Mouse (Mus musculus) lung, adult 18-20 months (tissue): ENCODE results near the gene Sap30bp.

Source experiments
- DNase-seq, 2 experiments: peaks; one replicate each; pipeline ENCODE4 v3.0.0; 2022; ENCODE audit warnings: mixed read lengths in 2 of 2

The Sap30bp gene

DNA sequence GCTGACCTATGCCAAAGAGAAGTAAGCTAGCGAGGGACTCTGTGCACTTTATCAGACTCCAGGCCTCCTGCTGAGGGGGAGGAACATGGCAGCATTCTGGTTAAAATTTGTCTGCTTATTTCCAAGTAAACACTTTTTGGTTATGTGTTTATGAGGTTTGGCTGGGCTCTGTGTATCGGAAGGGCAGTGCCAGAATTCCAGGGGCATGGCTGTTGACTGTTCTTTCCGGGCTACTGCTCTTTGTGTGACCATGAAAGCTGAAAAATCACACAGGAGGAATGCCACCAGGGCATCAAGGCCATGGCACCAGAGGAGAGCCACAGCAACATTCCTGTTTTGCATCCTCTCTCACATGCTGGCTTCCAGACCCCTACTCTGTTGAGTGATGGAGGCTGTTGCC is 27.0 kb upstream of the Sap30bp start:
- no peak for DNase-seq

DNA sequence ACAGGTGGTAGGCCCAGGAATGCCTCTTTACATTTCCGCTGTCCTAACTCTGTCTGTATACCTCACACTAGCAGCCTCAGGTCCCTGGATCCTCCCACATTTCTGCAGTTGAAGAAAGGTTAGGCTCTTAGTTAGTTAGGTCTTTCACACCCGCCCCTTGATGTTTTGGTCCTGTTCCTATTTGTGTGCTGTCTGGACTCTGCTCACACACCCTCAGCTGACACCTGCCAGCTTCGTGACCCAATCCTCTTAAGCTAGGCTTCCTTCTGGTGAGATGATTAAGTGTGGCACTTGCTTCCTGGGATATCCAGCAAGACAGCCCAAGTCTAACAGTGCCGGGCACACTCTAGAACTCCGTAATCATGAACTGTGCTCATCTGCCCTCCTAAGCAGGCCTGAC is 26.6 kb upstream of the Sap30bp start:
- no peak for DNase-seq

DNA sequence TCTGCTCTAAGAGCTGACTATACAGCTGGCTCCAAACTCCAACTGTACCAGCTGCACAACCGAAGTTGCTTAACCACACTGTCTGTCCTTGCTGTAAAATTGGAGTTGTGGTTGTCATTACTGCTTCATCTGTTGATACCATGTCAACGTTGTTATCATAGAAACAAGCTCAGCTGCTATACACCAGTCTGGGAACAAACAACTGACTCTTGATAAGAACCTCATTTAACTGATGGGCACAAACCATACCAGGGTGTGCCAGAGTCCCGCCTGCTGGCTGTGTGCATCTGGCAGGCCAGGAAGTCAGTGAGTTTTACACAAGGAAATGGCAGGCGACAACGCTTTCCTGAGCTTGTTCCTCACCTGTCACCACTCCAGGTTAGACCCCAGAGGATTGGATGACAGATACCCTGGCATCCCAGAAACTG is 21.9 kb upstream of the Sap30bp start:
- peak; percentile 39 to 68 for DNase-seq

DNA sequence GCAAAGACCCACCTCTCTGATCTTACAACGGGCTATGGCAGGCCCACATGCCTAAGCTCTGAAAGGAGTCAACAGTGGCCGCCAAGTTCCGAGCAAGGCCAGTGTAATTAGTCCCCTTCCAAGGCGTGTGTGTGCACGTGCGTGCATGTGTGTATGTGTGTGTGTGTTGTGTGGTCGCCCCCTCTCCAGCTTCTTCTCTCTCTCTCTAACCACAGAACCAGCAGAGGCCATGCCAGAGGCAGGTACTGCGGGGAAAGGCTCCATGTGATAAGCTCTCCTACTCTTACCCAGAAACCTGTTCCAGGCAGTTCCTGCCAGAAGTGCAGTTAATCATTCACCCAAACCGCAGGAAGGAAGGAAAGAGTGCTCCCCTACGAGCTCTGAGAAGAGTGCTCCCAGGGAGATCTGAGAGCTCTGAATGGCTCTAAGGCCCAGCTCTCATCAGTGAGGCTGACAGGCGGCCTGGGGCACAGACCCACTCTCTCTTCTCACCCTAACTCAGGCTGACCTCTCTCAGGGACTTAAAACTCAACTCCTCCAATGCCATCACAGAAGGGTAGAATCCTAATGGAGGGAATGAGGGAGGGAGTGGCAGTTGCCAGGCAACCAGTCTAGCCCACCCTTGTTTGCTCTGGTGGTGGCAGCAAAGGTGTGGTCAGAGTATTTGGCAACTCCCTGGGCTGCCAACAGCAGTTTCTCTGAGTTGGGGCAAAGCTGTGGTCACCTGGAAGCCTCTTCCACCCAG is 21.3 kb upstream of the Sap30bp start, which contains the start of gene Smim6:
Smim6 (plus strand) TSS at position 386 of the 745 bp plus-strand sequence.
- peak; percentile 77 to 81 for DNase-seq

DNA sequence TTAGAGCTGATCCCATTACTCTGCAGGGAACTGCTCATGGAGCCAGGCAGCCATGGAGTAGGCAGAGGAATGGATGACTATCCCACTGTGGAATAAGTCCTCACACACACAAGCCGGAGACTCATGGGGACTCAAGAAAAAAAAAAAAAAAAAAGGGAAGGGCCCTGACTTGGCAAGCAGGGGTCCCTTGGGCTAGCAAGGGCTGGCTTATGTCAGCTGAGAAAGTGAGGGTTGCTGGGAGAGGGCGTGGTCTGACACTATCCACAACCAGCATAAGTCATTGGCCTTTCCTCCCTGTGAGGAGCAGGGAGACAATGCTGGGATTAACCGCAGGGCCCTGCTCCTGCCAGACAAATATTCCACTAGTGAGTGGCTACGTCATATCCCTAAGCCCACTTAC is 16.5 kb upstream of the Sap30bp start:
- no peak for DNase-seq

DNA sequence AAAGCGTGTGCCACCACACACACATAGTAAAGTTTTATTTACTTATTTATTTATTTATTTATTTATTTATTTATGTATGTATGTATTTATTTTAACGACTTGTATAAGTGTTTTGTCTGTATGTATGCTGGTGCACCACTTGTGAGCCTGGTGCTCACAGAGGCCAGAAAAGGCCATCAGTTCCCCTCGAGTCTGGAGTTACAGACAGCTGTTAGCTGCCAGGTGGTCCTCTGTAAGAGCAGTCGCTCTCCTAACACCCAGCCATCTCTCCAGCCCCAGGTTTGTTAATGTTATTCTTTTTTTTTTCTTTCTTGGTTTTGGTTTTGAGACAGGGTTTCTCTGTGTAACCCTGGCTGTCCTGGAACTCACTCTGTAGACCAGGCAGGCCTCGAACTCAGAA is 14.4 kb upstream of the Sap30bp start:
- DNase-seq, result no peak

DNA sequence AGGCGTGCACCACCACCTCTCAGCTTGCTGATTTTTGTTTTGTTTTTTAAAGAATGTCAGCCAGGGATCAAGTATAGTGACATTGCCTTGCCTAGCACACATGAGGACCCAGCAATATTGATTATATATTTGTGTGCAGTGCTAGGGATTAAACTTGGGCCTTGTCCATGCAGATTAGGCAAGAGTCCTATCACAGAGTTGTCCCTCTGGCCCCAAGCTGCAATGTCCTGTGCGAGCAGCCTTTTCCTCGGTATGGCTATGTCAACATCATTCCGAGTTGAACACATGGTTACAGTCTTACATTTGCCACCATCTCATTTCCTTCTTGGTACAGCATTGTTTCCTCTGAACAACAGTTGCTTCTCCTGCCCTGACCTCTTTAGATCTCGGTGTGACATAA is 14.0 kb upstream of the Sap30bp start:
- DNase-seq, result no peak

DNA sequence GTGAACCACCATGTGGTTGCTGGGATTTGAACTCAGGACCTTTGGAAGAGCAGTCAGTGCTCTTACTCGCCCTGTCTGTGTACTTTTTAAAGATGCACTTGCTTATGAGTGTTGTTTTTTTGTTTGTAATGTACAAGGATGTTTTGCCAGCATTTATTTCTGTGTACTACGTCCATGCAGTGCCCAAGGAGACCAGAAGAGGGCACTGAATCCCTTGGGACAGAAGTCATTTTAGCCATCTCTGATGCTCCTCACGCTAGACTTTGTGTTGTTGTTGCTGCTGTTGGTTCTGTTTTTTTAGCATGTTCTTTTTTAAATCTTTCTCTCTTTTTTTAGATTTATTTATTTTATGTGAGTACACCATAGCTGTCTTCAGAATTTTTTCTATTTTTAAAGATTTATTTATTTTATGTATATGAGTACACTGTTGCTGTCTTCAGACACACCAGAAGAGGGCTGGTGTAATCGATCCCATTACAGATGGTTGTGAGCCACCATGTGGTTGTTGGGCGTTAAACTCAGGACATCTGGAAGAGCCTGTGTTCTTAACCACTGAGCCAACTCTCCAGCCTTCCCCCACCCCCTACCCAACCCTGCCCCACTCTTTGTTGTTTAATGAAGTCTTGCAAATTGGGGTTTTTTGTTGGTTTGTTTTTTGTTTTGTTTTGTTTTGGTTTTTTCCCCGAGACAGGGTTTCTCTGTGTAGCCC is 12.8 kb upstream of the Sap30bp start:
- DNase-seq, result peak; percentile 38 to 50

DNA sequence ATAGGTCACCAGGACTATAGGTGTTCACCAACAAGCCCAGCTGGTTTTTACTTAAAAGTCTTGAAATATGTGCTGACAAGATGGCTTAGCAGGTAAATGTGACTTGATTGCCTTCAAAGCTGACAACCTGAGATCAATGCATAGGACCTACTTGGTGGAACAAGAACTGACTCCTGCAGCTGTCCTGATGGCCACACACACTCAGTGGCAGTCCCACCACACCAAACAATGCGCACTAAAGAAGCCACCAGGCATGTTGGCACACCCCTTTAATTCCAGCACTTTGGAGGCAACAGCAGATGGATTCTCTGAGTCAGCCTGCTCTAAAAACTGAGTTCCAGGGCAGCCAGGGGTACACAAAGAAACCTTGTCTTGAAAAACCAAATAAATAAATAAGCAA is 11.1 kb upstream of the Sap30bp start:
- DNase-seq, result no peak

DNA sequence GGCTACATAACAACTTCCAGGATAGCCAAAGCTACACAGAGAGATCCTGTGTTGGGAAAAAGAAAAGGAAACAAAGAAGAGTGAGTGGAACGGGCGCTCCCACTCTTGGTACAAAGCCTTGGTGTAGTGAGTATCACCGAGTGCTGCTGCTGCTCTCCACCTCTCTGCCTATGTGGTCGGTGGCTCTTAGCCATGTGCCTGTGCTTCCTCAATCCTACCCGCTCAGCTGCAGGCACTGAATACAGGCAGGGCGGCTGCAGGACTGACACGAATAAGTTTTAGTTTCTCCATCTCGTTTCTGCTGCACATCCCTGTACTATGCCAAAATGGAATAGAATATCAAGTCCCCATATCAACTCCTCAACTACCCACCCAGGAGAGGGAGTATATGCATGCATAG is 4.1 kb upstream of the Sap30bp start:
- DNase-seq, result no peak

DNA sequence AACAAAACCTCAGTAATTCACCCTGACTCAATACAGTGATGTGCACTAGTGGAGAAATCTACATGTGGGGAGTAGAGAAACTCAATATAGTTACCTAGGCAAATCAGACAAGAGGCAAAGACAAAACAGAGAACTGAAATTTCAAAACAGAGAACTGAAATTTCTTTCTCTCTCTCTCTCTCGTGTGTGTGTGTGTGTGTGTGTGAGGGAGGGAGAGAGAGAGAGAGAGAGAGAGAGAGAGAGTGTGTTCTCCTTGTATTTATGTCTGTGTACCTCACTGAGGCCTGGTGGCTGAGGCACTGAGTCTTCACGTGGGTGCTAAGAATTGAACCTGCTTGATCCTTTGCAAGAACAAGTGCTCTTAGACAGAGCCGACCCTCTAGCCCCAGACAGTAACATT is 3.3 kb upstream of the Sap30bp start:
- DNase-seq, result no peak

DNA sequence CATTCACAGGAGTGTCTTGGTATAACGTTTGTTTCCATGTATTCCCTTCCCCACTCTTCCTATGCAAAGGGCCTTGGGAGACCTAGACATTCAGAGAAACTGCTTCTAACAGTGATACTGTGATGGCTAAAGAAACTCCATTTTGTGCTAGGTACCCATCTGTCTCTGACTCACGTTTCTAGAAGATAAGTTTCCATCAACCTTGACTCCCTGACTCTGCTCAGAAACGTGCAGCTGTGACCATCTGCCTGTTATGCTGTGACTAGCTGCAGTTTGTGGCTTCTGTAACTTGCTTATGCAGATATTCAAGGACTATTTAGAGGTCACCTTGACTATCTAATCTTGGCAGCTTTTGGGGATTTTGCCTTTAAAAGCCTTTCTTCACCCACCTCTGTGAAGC is 1.8 kb upstream of the Sap30bp start:
- no peak for DNase-seq

DNA sequence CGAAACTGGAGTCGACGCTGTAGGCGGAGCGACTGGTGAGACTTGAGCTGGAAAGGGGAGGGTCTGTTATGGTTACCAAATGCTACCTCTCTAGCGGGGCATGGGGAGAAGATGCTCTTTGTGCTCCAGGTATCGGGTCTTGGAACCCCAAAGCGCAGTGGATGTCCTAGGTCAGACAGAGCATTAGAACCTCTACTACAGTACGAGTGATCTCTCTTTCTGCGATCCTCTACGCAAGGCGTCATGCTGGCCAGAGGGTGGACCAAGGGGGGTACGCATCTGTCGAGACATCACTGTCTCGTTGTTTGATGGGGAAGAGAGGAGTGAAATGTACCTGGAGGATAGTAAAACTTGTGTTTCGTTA is 647 bp downstream of the Sap30bp start:
- no peak for DNase-seq

DNA sequence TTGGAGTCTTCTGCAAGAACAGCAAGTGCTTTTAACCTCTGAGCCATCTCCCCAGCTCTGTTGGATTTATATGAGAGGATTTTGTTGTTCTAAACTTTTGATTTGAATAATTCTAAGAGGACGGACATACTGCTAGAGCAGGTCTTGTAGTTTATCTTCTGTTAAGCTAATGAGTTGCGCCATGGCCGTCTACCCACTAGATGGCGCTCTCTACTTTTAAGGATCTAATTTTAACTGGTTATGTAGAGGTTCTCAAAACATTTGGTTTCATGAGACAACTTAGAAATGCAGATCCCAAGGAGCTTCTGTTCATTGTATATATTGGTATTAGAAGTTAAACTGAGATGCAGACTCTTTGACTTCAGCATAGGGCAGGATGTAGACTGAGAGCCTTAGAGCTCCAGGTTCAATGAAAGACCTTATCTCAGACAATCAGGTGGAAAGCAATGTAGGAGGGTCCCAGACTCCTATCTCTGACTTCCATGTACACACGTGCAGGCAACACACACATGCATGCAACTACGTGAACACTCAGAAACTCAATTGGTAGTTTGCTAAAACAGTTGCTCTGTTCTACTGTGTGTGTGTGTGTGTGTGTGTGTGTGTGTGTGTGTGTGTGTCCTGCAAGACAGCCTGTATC is 6.7 kb downstream of the Sap30bp start:
- peak; percentile 59 to 68 for DNase-seq

DNA sequence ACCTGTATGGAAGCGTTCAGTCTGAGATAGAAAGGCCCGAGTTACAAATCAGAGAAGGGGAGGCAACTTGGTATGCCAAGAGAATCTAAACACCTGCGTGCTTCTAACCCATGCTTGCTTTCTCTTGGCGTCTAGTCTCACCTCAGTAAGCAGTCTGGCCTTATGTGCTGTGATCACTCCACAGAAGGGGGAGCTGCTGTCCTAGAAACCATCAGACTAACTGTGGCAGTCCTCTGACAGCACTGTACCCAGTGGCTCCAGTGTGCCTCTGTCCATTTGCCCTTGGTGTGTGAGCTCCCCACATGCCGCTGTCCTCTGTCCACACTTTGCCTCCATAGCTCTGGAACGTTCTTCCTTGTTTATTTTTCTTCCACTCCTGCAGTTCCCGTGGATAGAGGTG is 8.9 kb downstream of the Sap30bp start:
- DNase-seq, result no peak

DNA sequence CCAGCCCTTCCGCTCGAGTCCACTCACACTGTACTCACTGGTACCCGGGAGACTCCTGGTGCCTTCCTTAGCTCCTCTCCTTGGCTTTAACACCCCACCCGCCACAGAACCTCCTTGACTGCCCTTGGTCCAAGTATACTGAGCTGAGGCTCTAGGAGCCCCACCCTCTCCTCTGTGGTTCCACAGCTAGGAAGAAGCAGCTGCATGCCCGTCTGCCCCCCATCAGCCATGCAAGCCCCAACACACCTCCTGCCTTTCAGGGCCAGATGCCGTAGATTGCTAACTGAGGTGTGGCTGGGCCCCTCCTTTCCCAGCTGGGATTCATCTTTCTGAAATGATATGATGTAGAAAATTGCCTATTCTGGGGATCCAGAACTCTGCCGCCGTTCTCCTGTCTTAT is 12.2 kb downstream of the Sap30bp start:
- no peak for DNase-seq

DNA sequence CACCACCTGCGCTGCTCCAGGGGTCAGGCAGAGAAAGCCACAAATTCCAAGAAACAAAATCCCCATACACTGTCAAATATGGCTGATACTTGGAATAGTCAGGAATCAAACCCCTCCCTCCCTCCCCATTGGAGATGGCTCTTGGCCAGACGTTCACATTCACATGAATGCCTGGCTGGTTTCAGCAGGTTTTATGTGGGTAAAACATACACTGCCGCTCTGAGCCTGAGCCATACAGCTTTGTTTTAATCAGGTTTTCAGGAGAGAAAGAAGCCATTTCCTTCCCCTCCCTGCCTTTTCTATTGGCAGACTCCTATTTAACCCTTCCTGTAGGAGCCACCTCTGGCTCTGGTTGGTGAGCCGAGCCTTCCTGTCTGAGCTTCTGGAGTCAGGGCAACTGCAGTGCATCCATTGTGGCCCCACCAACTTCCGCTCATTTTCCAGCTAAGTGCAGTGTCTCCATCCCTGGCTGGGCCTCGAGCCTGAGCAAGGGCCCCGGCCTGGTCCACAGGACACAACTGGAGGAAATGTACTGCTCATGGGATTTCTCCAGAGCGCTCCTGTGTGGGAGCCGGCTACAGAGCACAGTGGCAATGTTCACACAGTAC is 13.2 kb downstream of the Sap30bp start:
- no peak for DNase-seq

DNA sequence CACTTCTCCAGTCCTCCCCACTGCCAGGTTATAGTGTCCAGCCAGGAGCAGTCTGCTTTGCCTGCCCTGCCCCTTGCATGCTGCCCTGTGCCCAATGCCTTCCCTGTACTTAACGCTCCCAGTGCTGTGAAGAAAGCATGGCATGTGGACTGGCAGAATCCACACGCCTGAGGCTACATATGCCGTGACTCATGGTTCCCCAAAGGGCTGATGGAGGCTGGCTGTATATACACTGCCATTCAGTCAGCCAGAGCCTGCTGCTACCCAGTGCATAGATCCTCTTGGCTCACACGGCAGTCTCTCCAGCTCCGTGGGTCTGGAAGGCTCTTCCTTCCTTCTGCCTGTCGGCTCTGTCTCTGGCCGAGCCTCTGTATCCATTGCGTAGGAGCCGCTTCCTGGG is 15.2 kb downstream of the Sap30bp start:
- no peak for DNase-seq

DNA sequence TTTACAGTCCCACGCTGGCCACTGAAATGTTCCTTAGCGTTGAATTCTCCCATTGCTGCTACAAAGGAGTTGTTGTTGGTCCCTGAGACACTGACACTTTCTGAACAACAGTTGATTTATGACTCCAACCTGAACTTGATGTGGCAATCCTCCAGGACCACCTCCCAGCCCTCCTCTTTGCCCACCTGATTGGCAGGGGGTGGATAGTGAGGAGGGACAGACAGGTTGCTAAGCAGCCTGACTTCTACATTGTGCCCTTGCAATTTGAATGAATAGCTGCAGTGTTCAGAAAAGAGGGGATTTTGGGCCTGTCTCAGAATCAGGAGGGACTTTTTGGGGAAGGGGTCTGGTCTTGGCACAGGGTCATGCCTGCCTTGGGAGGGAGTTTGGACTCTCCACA is 17.6 kb downstream of the Sap30bp start:
- no peak for DNase-seq

DNA sequence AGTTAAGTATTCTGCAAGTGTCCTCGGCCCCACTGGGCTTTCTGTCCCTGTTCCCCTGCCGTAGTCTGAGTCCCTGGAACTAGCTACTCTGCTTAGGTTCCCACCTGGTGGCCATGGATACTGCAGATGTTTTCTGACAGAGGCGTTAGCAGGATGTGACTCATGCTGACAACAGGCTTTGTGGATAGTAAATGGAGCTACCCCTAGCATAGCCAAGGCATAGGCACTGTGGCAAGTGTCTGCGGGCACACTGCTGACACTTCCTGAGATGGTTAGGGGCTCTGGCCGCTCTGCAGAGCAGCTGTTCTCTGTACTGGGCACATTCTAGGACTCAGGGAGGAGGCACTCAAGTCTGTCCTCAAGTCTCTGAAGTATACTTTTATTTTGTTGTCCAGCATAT is 21.6 kb downstream of the Sap30bp start:
- no peak for DNase-seq

DNA sequence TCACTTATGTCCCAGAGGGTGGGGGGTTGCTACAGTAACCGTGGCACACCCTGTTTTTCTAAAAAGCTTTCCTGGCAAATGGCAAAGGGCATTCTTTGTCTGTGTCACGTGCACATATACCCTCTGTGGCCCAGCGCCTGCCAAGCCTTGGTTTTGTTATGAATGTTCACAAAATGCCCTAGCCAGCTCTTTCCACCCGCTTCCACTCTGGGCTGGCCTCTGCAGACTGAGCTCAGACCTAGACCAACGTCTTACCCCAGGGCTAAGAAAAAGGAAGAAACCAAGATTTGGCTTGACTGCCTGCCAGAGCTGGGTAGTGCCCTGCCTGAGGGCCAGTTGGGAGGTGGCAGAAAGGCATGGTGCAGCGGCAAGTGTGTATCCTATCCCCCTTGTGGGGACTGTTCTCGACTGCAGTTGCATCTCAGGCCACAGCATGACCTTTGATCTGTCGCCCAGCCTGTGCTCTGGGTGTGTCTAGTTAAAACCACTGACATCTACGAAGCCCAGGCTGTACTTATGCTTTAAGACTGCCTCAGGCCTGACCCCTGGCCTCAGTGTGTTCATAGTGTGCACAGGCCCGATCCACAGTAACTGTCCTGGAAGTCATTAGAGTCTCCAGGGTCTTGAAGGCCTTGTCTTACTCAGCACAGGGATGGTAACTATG is 22.2 kb downstream of the Sap30bp start:
- DNase-seq, result peak; percentile 60 to 66

DNA sequence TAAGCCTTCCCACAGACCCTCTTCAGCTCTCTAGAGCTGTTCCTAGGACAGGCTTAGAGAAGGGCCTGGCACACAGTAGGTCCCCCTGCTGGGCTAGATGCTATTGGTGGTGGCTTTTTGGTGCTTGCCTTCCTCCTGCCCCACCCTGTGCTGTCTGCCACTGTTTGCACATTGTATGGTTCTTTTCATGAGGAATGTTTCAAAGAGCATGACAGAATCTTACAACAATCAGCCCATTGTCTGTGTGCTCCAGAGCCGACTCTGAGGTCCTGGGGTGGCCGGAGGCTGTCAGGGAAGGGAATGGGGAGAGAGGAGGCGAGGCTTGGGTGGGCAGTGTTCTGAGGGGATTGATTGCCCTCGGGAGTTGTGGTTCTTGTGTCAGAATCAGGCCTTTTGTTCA is 23.4 kb downstream of the Sap30bp start:
- no peak for DNase-seq

DNA sequence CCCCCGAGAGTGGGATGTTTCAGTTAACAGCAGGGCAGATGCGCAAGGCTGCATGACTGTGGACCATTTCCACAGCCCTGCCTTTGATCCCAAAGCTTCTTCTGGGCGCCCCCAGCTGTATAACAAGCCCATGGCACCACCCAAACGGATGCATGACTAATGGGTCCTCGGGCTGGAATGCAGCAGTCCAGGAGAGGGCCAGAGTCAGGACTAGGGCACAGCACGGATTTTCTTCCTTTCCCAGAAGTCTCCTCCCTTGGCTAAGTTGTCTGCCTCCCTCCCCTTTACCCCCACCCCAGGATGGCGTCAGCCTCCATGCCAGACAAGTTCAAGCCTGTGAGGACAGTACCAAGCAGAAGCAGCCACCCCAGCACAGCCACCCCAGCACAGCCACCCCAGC is 24.9 kb downstream of the Sap30bp start:
- DNase-seq, result no peak
